Mouse (Mus musculus): ENCODE results near the gene Plcg2.

- TF ChIP-seq CTCF (IDR thresholded peaks at IDR 0.05; ENCODE audit: extremely low read depth, insufficient read length, insufficient replicate concordance, low read depth, low read length) (no peak), POLR2A (IDR thresholded peaks at IDR 0.05; ENCODE audit: low read depth, low read length) (no peak)
Measured at GRCm38 (mm10) chr8:117610506-117610905, 112.4 kb downstream of the Plcg2 start.
